Mouse (Mus musculus) intestine, postnatal 0 days (tissue): Measurements from ENCODE around the gene Ncdn. TPM values are rescaled to one million over a fixed set of nuclear protein-coding genes. Genes with fewer than 3 reads are reported as not detected.
A peak's percentile ranks its signal among the peaks of the same experiment; 100 is the strongest.

Source experiments
- ATAC-seq: fragments of 200-750 bp; cut with Nextera tagmentation; 2 replicates; pipeline ENCODE4 v1.8.0; 2017; ENCODE audit warnings: mild to moderate bottlenecking, moderate TSS enrichment, moderate library complexity
- H3K27ac ChIP-seq: fragments of 300-500 bp; sonication (generic); 2 replicates; pipeline ENCODE4 v1.5.1; 2014; ENCODE audit warnings: mild to moderate bottlenecking, low read depth, low read length, moderate library complexity
- H3K27me3 ChIP-seq: fragments of 300-500 bp; sonication (generic); replicated peaks from 2 replicates; pipeline ENCODE4 v1.6.1; 2014; ENCODE audit warnings: low read length, mixed read lengths; ENCODE audit not compliant: control insufficient read depth, insufficient read depth
- H3K36me3 ChIP-seq: fragments of 300-500 bp; sonication (generic); 2 replicates; pipeline ENCODE4 v1.6.1; 2014; ENCODE audit warnings: mild to moderate bottlenecking, moderate library complexity; ENCODE audit not compliant: control insufficient read depth, insufficient read depth
- H3K4me1 ChIP-seq: fragments of 300-500 bp; sonication (generic); replicated peaks from 2 replicates; pipeline ENCODE4 v1.6.1; 2014; ENCODE audit warnings: antibody characterized with exemption, low read length, mixed read lengths; ENCODE audit not compliant: control insufficient read depth, insufficient read depth
- H3K4me2 ChIP-seq: fragments of 300-500 bp; sonication (generic); replicated peaks from 2 replicates; pipeline ENCODE4 v1.6.1; 2014; ENCODE audit warnings: low read depth, mild to moderate bottlenecking, moderate library complexity
- H3K4me3 ChIP-seq: fragments of 300-500 bp; sonication (generic); 2 replicates; pipeline ENCODE4 v1.5.1; 2014; ENCODE audit warnings: low read depth, low read length
- H3K9ac ChIP-seq: fragments of 300-500 bp; sonication (generic); 2 replicates; pipeline ENCODE4 v1.6.1; 2014; ENCODE audit warnings: mild to moderate bottlenecking, low read depth, low read length
- H3K9me3 ChIP-seq: fragments of 300-500 bp; sonication (generic); 2 replicates; pipeline ENCODE4 v1.6.1; 2016; ENCODE audit warnings: mixed run types; ENCODE audit not compliant: control insufficient read depth
- CTCF ChIP-seq: sonication (generic); IDR thresholded peaks from 2 replicates; pipeline ENCODE4 v1.5.1; 2016; ENCODE audit warnings: low read depth, mild to moderate bottlenecking, control low read depth, antibody characterized with exemption, moderate library complexity
- WGBS: fragments of 180-500 bp; shearing (Covaris S2); extraction: QIAGEN DNeasy Blood & Tissue Kit; methylation state at CpG from one replicate; pipeline ENCODE4 v1.1.7; 2014; 5-methylcytosine and 5-hydroxymethylcytosine counted together
- polyA plus RNA-seq: library from polyadenylated mRNA; unstranded; fragments of >200 nt; fragmentation: Nextera tagmentation; extraction: Ambion mirVana; gene quantifications from 2 replicates; pipeline ENCODE4 v1.2.1, GENCODE M21; 2015

Ncdn gene
- polyA plus RNA-seq, 1 experiment from 2014 or later, result 13.5 TPM

GRCm38 (mm10) chr4:126779826-126780775 lies 26.9 kb upstream of the Ncdn start:
- Histone ChIP-seq H3K9me3 (no peaks in the 10 kb centered on the region), H3K4me1 (no peaks in the 10 kb centered on the region; the same call in 1 of the 2 replicates), H3K36me3 (no peaks in the 10 kb centered on the region; the same call in 1 of the 2 replicates), H3K4me3 (no peak overlapping the region), H3K27me3 (no peaks in the 10 kb centered on the region), H3K9ac (no peak overlapping the region), H3K27ac (no peak overlapping the region), H3K4me2 (no peak overlapping the region)
- TF ChIP-seq CTCF, result no peak
- ATAC-seq, result no peak
- WGBS, result 80% methylated on average over 12 of the region's 12 CpGs

- WGBS, result 64% methylated on average over 8 of the region's 8 CpGs
- Histone ChIP-seq H3K9me3 (no peaks in the 10 kb centered on the region), H3K27me3 (no peaks in the 10 kb centered on the region), H3K36me3 (no peaks in the 10 kb centered on the region; the same call in 1 of the 2 replicates), H3K4me1 (no peaks in the 10 kb centered on the region; the same call in 1 of the 2 replicates), H3K4me2 (no peak overlapping the region), H3K27ac (no peak overlapping the region), H3K9ac (no peak overlapping the region), H3K4me3 (no peak overlapping the region)
- ATAC-seq, result no peak
- TF ChIP-seq CTCF, result no peak
Observed at GRCm38 (mm10) chr4:126779148-126779581, 25.9 kb upstream of the Ncdn start.

GRCm38 (mm10) chr4:126775182-126775581 lies 21.9 kb upstream of the Ncdn start:
- H3K4me1 ChIP-seq, result no peaks in the 10 kb centered on the region; the same call in 1 of the 2 replicates
- H3K27ac ChIP-seq, result no peak overlapping the region
- no peaks in the 10 kb centered on the region for H3K9me3 ChIP-seq
- TF ChIP-seq CTCF, result no peak
- WGBS, result 16% methylated on average over 1 of the region's 1 CpGs
- no peak overlapping the region for H3K4me2 ChIP-seq
- no peak for ATAC-seq
- no peaks in the 10 kb centered on the region for H3K36me3 ChIP-seq
- no peak overlapping the region for H3K4me3 ChIP-seq
- H3K27me3 ChIP-seq, result no peaks in the 10 kb centered on the region
- no peak overlapping the region for H3K9ac ChIP-seq

GRCm38 (mm10) chr4:126773871-126774270 lies 20.6 kb upstream of the Ncdn start:
- Histone ChIP-seq H3K27me3 (no peaks in the 10 kb centered on the region), H3K4me2 (no peak overlapping the region), H3K9me3 (no peaks in the 10 kb centered on the region), H3K4me1 (no peaks in the 10 kb centered on the region; the same call in 1 of the 2 replicates), H3K4me3 (no peak overlapping the region), H3K27ac (no peak overlapping the region), H3K36me3 (0 out of 2 replicates have a peak, but pooled peaks cover 4% of the 10 kb centered on the region), H3K9ac (no peak overlapping the region)
- ATAC-seq, result no peak
- 82% methylated on average over 6 of the region's 6 CpGs for WGBS
- no peak for TF ChIP-seq CTCF

GRCm38 (mm10) chr4:126770831-126771230 lies 17.6 kb upstream of the Ncdn start:
- Histone ChIP-seq H3K4me1 (no peaks in the 10 kb centered on the region), H3K9me3 (no peaks in the 10 kb centered on the region), H3K36me3 (peaks cover 8% of the 10 kb centered on the region; the same call in 1 of the 2 replicates), H3K27ac (no peak overlapping the region), H3K4me2 (no peak overlapping the region), H3K9ac (no peak overlapping the region), H3K4me3 (no peak overlapping the region), H3K27me3 (no peaks in the 10 kb centered on the region)
- WGBS, result 71% methylated on average over 4 of the region's 4 CpGs
- ATAC-seq, result no peak
- no peak for TF ChIP-seq CTCF

GRCm38 (mm10) chr4:126769800-126770563 lies 16.7 kb upstream of the Ncdn start:
- no peak overlapping the region for H3K4me2 ChIP-seq
- H3K4me3 ChIP-seq, result no peak overlapping the region
- TF ChIP-seq CTCF, result no peak
- H3K9me3 ChIP-seq, result no peaks in the 10 kb centered on the region
- peaks cover 8% of the 10 kb centered on the region; the same call in 1 of the 2 replicates for H3K36me3 ChIP-seq
- H3K27ac ChIP-seq, result no peak overlapping the region
- H3K4me1 ChIP-seq, result no peaks in the 10 kb centered on the region
- no peak overlapping the region for H3K9ac ChIP-seq
- WGBS, result 37% methylated on average over 9 of the region's 9 CpGs
- ATAC-seq, result peak; percentile 69
- H3K27me3 ChIP-seq, result no peaks in the 10 kb centered on the region
